Mouse (Mus musculus) kidney, adult 2 months (tissue): ENCODE data around the gene Trim44.

Experiments used
- CTCF ChIP-seq: fragments of 200-500 bp; conservative IDR thresholded peaks from 2 replicates; pipeline ENCODE4 v1.5.1; 2011; ENCODE audit warnings: low read depth, mild to moderate bottlenecking, control low read depth, low read length, moderate library complexity, mixed read lengths; ENCODE audit not compliant: insufficient read depth, insufficient read length
- POLR2A ChIP-seq: fragments of 200-500 bp; IDR thresholded peaks from one replicate; pipeline ENCODE4 v1.6.1; 2011; ENCODE audit warnings: low read depth, low read length, control low read depth

- TF ChIP-seq CTCF (no peak), POLR2A (no peak)
These were observed 125.5 kb downstream of the Trim44 start for GRCm38 (mm10) chr2:102282081-102282480.
